Mouse (Mus musculus) neural tube, embryonic 11.5 days (tissue): ENCODE measurements at regions not wholly inside any gene's neighbourhood (a gene's known extent, or its start where the extent isn't known, plus 50 kb on each side); places are given as distances from the start of the nearest gene placed in this dataset.

ENCODE experiments used
- ATAC-seq: fragments of 200-750 bp; cut with Nextera tagmentation; 2 replicates; pipeline ENCODE4 v1.8.0; 2017; ENCODE audit warnings: moderate number of reproducible peaks, mild to moderate bottlenecking, moderate TSS enrichment, moderate library complexity; ENCODE audit not compliant: insufficient read depth, low FRiP score, low TSS enrichment
- DNase-seq: peaks from one replicate; pipeline ENCODE4 v3.0.0-alpha.2; 2015; ENCODE audit warnings: low spot score
- H3K27ac ChIP-seq: fragments of 300-500 bp; sonication (generic); 2 replicates; pipeline ENCODE4 v1.5.1; 2014; ENCODE audit warnings: low read depth, mild to moderate bottlenecking, low read length
- H3K27me3 ChIP-seq: fragments of 300-500 bp; sonication (generic); 2 replicates; pipeline ENCODE4 v1.6.1; 2014; ENCODE audit warnings: mild to moderate bottlenecking, low read length, mixed read lengths; ENCODE audit not compliant: control insufficient read depth, insufficient read depth
- H3K36me3 ChIP-seq: fragments of 300-500 bp; sonication (generic); 2 replicates; pipeline ENCODE4 v1.6.1; 2014; ENCODE audit warnings: mild to moderate bottlenecking, low read length, moderate library complexity, mixed read lengths; ENCODE audit not compliant: control insufficient read depth, insufficient read depth
- H3K4me1 ChIP-seq: fragments of 300-500 bp; sonication (generic); 2 replicates; pipeline ENCODE4 v1.6.1; 2014; ENCODE audit warnings: low read length, mixed read lengths; ENCODE audit not compliant: control insufficient read depth, insufficient read depth
- H3K4me2 ChIP-seq: fragments of 300-500 bp; sonication (generic); 2 replicates; pipeline ENCODE4 v1.6.1; 2014; ENCODE audit warnings: low read depth, mild to moderate bottlenecking, moderate library complexity
- H3K4me3 ChIP-seq: fragments of 300-500 bp; sonication (generic); 2 replicates; pipeline ENCODE4 v1.5.1; 2014; ENCODE audit warnings: low read depth, low read length
- H3K9ac ChIP-seq: fragments of 300-500 bp; sonication (generic); 2 replicates; pipeline ENCODE4 v1.6.1; 2014; ENCODE audit warnings: mild to moderate bottlenecking, low read length
- H3K9me3 ChIP-seq: fragments of 300-500 bp; sonication (generic); 2 replicates; pipeline ENCODE4 v1.6.1; 2016; ENCODE audit warnings: low read length; ENCODE audit not compliant: control insufficient read depth
- WGBS: fragments of 180-500 bp; shearing (Covaris S2); extraction: QIAGEN DNeasy Blood & Tissue Kit; methylation state at CpG from one replicate; pipeline ENCODE4 v1.1.7; 2014; 5-methylcytosine and 5-hydroxymethylcytosine counted together

GRCm38 (mm10) chr5:52092273-52092672 lies 98.0 kb downstream of the Dhx15 start:
- no peaks in the 10 kb centered on the region for H3K36me3 ChIP-seq
- no peaks in the 10 kb centered on the region for H3K4me1 ChIP-seq
- H3K4me3 ChIP-seq = no peak overlapping the region
- 82% methylated on average over 4 of the region's 4 CpGs for WGBS
- H3K4me2 ChIP-seq = no peak overlapping the region
- no peak overlapping the region for H3K27ac ChIP-seq
- H3K9ac ChIP-seq = no peak overlapping the region
- DNase-seq = no peak
- H3K9me3 ChIP-seq = no peaks in the 10 kb centered on the region
- no peaks in the 10 kb centered on the region for H3K27me3 ChIP-seq
- ATAC-seq = no peak

GRCm38 (mm10) chr5:52088131-52088530 lies 102.2 kb downstream of the Dhx15 start:
- 86% methylated on average over 10 of the region's 10 CpGs for WGBS
- ATAC-seq (no peak), DNase-seq (no peak)
- no peak overlapping the region for H3K9ac ChIP-seq
- H3K27me3 ChIP-seq = no peaks in the 10 kb centered on the region
- no peak overlapping the region for H3K27ac ChIP-seq
- H3K4me3 ChIP-seq = no peak overlapping the region
- no peaks in the 10 kb centered on the region for H3K9me3 ChIP-seq
- H3K4me2 ChIP-seq = no peak overlapping the region
- no peaks in the 10 kb centered on the region for H3K36me3 ChIP-seq
- H3K4me1 ChIP-seq = no peaks in the 10 kb centered on the region

- ATAC-seq = no peak
- H3K27me3 ChIP-seq = no peaks in the 10 kb centered on the region
- WGBS = 60% methylated on average over 7 of the region's 7 CpGs
These were observed 103.4 kb downstream of the Dhx15 start for GRCm38 (mm10) chr5:52086766-52087429.

GRCm38 (mm10) chr5:52080268-52080667 lies 110.0 kb downstream of the Dhx15 start:
- Histone ChIP-seq H3K36me3 (no peaks in the 10 kb centered on the region), H3K4me2 (no peak overlapping the region)

More at GRCm38 (mm10) chr5:52086766-52087429, 103.4 kb downstream of the Dhx15 start:
- H3K9me3 ChIP-seq = no peaks in the 10 kb centered on the region
- no peak overlapping the region for H3K4me2 ChIP-seq
- no peak for DNase-seq
- H3K4me1 ChIP-seq = no peaks in the 10 kb centered on the region
- H3K9ac ChIP-seq = no peak overlapping the region
- H3K27ac ChIP-seq = no peak overlapping the region
- no peak overlapping the region for H3K4me3 ChIP-seq
- H3K36me3 ChIP-seq = no peaks in the 10 kb centered on the region

GRCm38 (mm10) chr5:52077696-52078095 lies 112.6 kb downstream of the Dhx15 start:
- Histone ChIP-seq H3K4me3 (no peak overlapping the region), H3K9ac (no peak overlapping the region), H3K4me2 (no peak overlapping the region), H3K27ac (no peak overlapping the region), H3K4me1 (no peaks in the 10 kb centered on the region), H3K36me3 (no peaks in the 10 kb centered on the region), H3K9me3 (no peaks in the 10 kb centered on the region), H3K27me3 (no peaks in the 10 kb centered on the region)
- no peak for ATAC-seq
- WGBS = 80% methylated on average over 3 of the region's 3 CpGs
- DNase-seq = no peak

More at GRCm38 (mm10) chr5:52080268-52080667, 110.0 kb downstream of the Dhx15 start:
- Histone ChIP-seq H3K27me3 (no peaks in the 10 kb centered on the region), H3K27ac (no peak overlapping the region), H3K9me3 (no peaks in the 10 kb centered on the region), H3K4me1 (no peaks in the 10 kb centered on the region), H3K9ac (no peak overlapping the region), H3K4me3 (no peak overlapping the region)
- WGBS = 86% methylated on average over 4 of the region's 4 CpGs
- ATAC-seq (no peak), DNase-seq (no peak)

- H3K9me3 ChIP-seq = no peaks in the 10 kb centered on the region
- H3K27me3 ChIP-seq = no peaks in the 10 kb centered on the region
- H3K4me3 ChIP-seq = no peak overlapping the region
- ATAC-seq (no peak), DNase-seq (no peak)
- no peak overlapping the region for H3K27ac ChIP-seq
- no peak overlapping the region for H3K4me2 ChIP-seq
- WGBS = 91% methylated on average over 2 of the region's 2 CpGs
- no peak overlapping the region for H3K9ac ChIP-seq
- H3K36me3 ChIP-seq = no peaks in the 10 kb centered on the region
- no peaks in the 10 kb centered on the region for H3K4me1 ChIP-seq
These were observed 115.2 kb downstream of the Dhx15 start for GRCm38 (mm10) chr5:52075096-52075495.

GRCm38 (mm10) chr5:52064804-52065451 lies 125.4 kb downstream of the Dhx15 start:
- no peak overlapping the region for H3K4me3 ChIP-seq
- H3K4me1 ChIP-seq = no peaks in the 10 kb centered on the region
- no peaks in the 10 kb centered on the region for H3K36me3 ChIP-seq
- no peak overlapping the region for H3K27ac ChIP-seq
- H3K27me3 ChIP-seq = no peaks in the 10 kb centered on the region
- ATAC-seq (peak; percentile 86), DNase-seq (peak; percentile 89)
- H3K4me2 ChIP-seq = no peak overlapping the region
- no peak overlapping the region for H3K9ac ChIP-seq
- no peaks in the 10 kb centered on the region for H3K9me3 ChIP-seq
- WGBS = 32% methylated on average over 16 of the region's 16 CpGs

- H3K9ac ChIP-seq = no peak overlapping the region
- 99% methylated on average over 4 of the region's 4 CpGs for WGBS
- no peak overlapping the region for H3K4me3 ChIP-seq
- H3K36me3 ChIP-seq = no peaks in the 10 kb centered on the region
- no peak for DNase-seq
- H3K4me1 ChIP-seq = no peaks in the 10 kb centered on the region
- no peaks in the 10 kb centered on the region for H3K27me3 ChIP-seq
- no peaks in the 10 kb centered on the region for H3K9me3 ChIP-seq
- no peak overlapping the region for H3K4me2 ChIP-seq
- no peak for ATAC-seq
- H3K27ac ChIP-seq = no peak overlapping the region
These were observed 128.1 kb downstream of the Dhx15 start for GRCm38 (mm10) chr5:52062214-52062613.

- H3K9ac ChIP-seq = no peak overlapping the region
- H3K4me1 ChIP-seq = no peaks in the 10 kb centered on the region
- H3K36me3 ChIP-seq = no peaks in the 10 kb centered on the region
- ATAC-seq = no peak
- WGBS = 87% methylated on average over 6 of the region's 6 CpGs
- H3K27ac ChIP-seq = no peak overlapping the region
- no peak for DNase-seq
- H3K9me3 ChIP-seq = no peaks in the 10 kb centered on the region
- no peaks in the 10 kb centered on the region for H3K27me3 ChIP-seq
- H3K4me3 ChIP-seq = no peak overlapping the region
- H3K4me2 ChIP-seq = no peak overlapping the region
These were observed 129.1 kb downstream of the Dhx15 start for GRCm38 (mm10) chr5:52061226-52061625.
